Mouse (Mus musculus): ENCODE measurements around the gene Rnf146. TPM values are rescaled to one million over a fixed set of nuclear protein-coding genes. Genes with fewer than 3 reads are reported as not detected.
"Not testable (repeated sequence)": the region's sequence is repeated elsewhere in the genome, so short reads cannot be mapped to it uniquely, and the experiment has no call there.

The Rnf146 gene
- 63.0 and 70.3 TPM in 2 replicates for polyA plus RNA-seq (2016; fragmentation: Nextera tagmentation; extraction: Ambion mirVana)

DNA sequence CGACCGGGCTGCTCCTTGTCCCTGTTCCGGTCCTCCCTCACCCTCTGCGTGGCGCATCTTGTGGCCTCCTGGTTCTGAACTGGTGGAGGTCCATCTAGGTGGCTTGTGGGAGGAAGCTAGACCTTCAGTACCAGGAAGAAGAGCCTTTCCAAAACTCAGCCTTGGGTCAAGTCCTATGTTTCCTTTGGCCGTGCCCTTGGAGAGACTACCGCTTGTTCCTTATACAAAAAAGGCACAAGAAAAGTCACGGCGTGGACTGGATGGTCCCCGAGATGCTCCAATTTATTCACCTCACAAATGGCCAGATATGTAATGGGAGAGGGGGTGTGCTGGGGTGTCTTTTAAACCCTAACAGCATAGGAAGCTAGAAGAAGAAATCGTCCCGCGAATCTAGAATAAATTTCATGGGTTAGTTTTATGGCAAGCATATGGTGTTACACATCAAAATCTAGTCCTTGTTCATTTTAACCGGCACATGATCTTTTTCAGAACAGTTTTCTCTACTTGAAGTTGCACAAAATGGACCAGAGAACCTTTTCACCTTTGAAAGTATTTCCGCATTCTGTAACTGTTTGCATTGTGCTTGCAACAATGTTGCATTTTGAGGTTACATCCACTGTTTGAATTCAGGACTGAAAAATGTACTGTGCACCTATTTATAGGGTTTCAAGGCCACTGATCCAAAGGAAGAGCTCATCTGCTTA, at the start of gene Rnf146:
Rnf146 (minus strand) TSS at position 246 of the 704 bp plus-strand sequence.
- peak within 1 kb of the TSS; percentile 97 for H3K9ac ChIP-seq
- H3K9me3 ChIP-seq, result no peaks in the 10 kb centered on the region
- ATAC-seq (ENCODE audit: low FRiP score), result no peak
- WGBS, result 10% methylated on average over 15 of the region's 15 CpGs
- no peaks in the 10 kb centered on the region for H3K27me3 ChIP-seq
- peak within 1 kb of the TSS; percentile 61 for H3K4me2 ChIP-seq
- H3K27ac ChIP-seq, result peak within 1 kb of the TSS; percentile 99
- no peaks in the 10 kb centered on the region for H3K36me3 ChIP-seq (replicated peaks)
- peaks cover 14% of the 10 kb centered on the region for H3K4me1 ChIP-seq
- H3K4me3 ChIP-seq (replicated peaks), result peak within 1 kb of the TSS; percentile 92

DNA sequence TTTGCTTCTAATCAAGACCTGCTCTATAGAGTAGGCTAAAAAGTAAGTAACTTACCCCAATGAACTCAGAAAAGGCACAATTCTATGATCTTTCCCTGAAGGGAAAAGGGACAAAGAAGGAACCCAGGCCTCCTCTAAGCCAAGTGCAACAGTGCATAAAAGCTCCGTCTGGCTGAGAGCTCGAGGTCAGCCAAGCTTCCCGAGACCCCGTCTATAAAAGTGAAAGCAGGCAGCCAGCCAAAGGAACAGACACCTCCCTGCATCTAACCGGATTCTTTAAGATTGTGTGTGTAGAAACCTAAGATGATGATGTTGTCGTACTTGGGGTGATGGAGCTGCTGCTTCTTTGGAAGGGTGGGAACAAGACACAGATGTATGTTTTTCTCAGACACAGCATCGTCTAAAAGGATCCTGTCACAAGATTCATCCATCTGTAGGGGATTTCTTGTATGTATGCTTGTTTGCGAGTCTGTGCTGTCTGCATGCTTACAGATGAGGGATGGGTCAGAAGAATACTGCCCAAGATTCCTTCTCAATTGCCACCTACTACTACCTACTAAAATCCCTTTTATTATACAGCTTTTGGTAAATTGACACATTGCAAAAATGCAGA, 40.5 kb upstream of the Rnf146 start:
- no peaks in the 10 kb centered on the region for H3K27me3 ChIP-seq
- no peaks in the 10 kb centered on the region for H3K36me3 ChIP-seq (replicated peaks)
- H3K4me3 ChIP-seq (replicated peaks), result no peak overlapping the region
- WGBS, result 51% methylated on average over 8 of the region's 8 CpGs
- H3K9ac ChIP-seq, result no peak overlapping the region
- no peak overlapping the region for H3K4me2 ChIP-seq
- H3K27ac ChIP-seq, result no peak overlapping the region
- ATAC-seq (ENCODE audit: low FRiP score), result no peak
- no peaks in the 10 kb centered on the region for H3K9me3 ChIP-seq
- H3K4me1 ChIP-seq, result no peaks in the 10 kb centered on the region

DNA sequence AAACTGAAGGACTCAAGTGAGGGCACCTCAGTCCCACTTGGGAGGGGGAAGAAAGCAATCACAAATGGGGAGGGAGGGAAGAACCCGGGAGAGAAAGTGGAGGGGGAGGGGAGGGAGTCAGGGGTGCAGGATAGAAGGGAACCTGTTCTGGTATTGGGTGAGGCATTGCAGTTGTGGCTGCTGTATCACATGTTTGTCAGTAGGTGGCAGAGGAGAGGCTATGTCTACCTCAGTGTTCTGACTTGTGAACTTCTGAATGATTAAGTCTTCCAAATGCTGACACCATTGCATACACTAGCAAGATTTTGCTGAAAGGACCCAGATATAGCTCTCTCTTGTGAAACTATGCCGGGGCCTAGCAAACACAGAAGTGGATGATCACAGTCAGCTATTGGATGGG, 32.6 kb upstream of the Rnf146 start:
- H3K4me3 ChIP-seq (replicated peaks); H3K36me3 ChIP-seq (replicated peaks); H3K27ac ChIP-seq; H3K4me2 ChIP-seq; H3K27me3 ChIP-seq; H3K4me1 ChIP-seq; ATAC-seq (ENCODE audit: low FRiP score); H3K9me3 ChIP-seq; H3K9ac ChIP-seq: not testable (repeated sequence)
- 67% methylated on average over 2 of the region's 2 CpGs for WGBS

DNA sequence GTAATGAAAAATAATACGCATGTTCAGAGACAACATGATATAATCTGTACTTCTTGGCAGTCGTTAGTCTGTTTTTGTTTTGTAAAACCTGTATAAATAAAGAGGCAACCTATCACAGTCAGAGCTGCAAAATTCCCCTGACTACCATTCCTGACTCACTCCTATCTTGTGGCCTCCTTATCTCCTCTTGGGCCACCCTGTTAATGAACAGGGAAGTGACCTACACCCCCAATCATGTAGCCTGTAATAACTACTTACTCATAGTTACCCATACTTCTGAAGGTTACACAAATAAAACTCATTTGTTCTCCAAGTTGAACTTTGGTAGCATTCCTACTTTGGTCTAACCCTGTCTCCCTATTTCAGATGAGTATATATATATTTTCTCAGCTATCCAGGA, 19.3 kb upstream of the Rnf146 start:
- no peak overlapping the region for H3K27ac ChIP-seq
- H3K4me2 ChIP-seq, result no peak overlapping the region
- no peaks in the 10 kb centered on the region for H3K4me1 ChIP-seq
- H3K9ac ChIP-seq, result no peak overlapping the region
- H3K36me3 ChIP-seq (replicated peaks), result no peaks in the 10 kb centered on the region
- H3K9me3 ChIP-seq, result no peaks in the 10 kb centered on the region
- WGBS, result 93% methylated on average over 2 of the region's 2 CpGs
- H3K4me3 ChIP-seq (replicated peaks), result no peak overlapping the region
- no peak for ATAC-seq (ENCODE audit: low FRiP score)
- no peaks in the 10 kb centered on the region for H3K27me3 ChIP-seq

DNA sequence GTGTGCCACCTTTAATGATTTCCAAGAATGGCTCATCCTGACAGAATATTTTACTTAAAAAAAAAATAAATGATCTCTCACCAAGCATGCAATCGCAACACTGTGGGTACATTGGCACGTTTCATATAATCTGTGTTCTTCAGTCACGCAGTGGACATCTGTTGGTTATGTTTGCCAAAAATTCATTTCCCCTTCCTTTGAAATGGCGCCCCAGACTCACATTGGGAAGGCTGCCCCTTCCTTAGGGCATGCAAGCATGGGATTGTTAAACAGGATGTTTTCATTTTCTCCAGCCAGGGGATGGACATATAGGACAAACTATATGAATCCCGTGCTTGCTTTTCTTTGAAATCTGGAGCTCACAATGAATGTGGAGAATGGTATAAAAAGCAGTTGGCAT, 11.8 kb upstream of the Rnf146 start:
- Histone ChIP-seq H3K36me3 (replicated peaks) (no peaks in the 10 kb centered on the region), H3K27me3 (no peaks in the 10 kb centered on the region), H3K9me3 (no peaks in the 10 kb centered on the region), H3K27ac (no peak overlapping the region), H3K4me1 (no peaks in the 10 kb centered on the region), H3K4me3 (replicated peaks) (no peak overlapping the region), H3K4me2 (no peak overlapping the region), H3K9ac (no peak overlapping the region)
- ATAC-seq (ENCODE audit: low FRiP score), result no peak
- 87% methylated on average over 5 of the region's 5 CpGs for WGBS

DNA sequence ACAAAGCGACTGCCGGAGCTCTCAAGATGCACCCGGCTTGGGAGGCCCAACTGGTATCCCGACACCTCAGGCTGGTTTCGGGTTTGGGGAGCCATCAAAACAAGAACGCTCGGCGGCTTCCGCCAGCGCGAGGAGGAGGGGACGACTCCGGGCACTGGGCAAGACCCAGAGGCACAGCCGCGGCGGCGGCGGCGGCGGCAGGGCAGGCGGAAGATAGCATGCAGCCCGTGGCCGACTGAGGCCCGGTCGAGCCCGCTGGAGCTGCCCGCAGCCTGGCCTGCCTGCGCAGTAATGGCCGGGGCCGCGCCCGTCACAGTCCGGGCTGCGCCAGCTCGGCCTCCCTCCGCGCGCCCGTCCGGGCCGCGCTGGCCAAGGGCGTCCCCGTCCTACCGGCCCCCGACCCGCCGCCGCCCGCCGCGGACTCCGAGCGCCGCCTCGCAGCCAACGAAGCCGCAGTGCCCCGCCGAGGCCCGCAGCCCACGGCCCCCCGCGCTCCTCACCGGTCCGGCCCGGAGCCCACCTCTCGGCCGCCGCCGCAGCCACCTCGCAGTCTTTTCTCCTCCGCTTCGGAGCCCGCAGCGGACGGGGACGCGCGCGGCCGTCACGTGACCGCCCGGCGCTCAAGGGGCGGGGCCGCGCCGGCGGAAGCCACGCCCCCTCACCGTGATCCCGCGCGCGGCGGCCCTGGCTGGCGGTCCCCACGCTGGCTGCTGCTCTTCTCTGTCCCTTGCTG, 612 bp downstream of the Rnf146 start:
- no peaks in the 10 kb centered on the region for H3K36me3 ChIP-seq (replicated peaks)
- no peaks in the 10 kb centered on the region for H3K27me3 ChIP-seq
- H3K4me1 ChIP-seq, result peaks cover 20% of the 10 kb centered on the region
- no peaks in the 10 kb centered on the region for H3K9me3 ChIP-seq
- peak; percentile 97 for ATAC-seq (ENCODE audit: low FRiP score)
- H3K4me2 ChIP-seq, result peak overlapping the region; percentile 61
- H3K4me3 ChIP-seq (replicated peaks), result peak overlapping the region; percentile 92
- peak overlapping the region; percentile 97 for H3K9ac ChIP-seq
- under 1% methylated on average over 47 of the region's 100 CpGs for WGBS
- peak overlapping the region; percentile 99 for H3K27ac ChIP-seq

DNA sequence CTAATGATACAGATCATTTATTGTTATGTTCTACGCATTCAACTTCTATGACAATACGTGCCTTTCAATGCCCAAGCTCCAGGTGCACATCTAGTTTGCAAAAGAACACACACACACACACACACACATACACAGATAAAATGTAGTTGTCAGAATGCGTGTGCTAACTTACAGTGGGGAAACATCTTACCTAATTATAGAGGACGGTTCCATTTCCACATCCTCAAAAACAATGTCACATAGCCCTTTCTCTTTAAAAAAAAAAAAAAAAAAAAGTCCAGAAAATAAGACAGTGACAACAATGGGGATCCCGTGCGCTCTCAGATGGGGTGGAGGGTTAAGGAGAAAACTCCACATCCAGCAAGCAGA, 1.2 kb downstream of the Rnf146 start:
- Histone ChIP-seq H3K9ac (peak overlapping the region; percentile 97), H3K36me3 (replicated peaks) (no peaks in the 10 kb centered on the region), H3K4me2 (peak overlapping the region; percentile 61), H3K4me1 (peaks cover 22% of the 10 kb centered on the region), H3K27me3 (no peaks in the 10 kb centered on the region), H3K27ac (peak overlapping the region; percentile 99), H3K4me3 (replicated peaks) (peak overlapping the region; percentile 92), H3K9me3 (no peaks in the 10 kb centered on the region)
- 2% methylated on average over 6 of the region's 6 CpGs for WGBS
- no peak for ATAC-seq (ENCODE audit: low FRiP score)

DNA sequence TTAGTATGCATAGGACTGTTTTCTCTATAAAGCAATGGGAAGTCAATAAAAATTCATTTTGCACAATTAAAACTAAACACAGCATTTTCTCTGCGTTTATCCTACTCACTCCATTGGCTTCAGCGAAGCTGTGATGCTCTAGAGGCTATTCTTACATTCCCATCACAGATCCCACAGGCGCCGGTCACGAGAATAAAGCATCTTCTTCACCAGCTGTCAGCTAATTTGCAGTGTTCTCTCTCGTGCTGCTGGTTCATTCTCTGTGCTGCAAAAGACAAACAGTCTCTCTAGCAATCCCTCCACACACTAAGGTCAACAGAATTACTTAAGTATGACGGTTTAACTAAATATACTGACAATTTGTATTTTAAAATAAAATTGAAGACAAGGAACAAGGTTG, 8.1 kb downstream of the Rnf146 start:
- Histone ChIP-seq H3K4me3 (replicated peaks) (no peak overlapping the region), H3K27ac (no peak overlapping the region), H3K27me3 (no peaks in the 10 kb centered on the region), H3K4me1 (peaks cover 15% of the 10 kb centered on the region), H3K36me3 (replicated peaks) (peaks cover 18% of the 10 kb centered on the region), H3K4me2 (no peak overlapping the region), H3K9ac (no peak overlapping the region), H3K9me3 (no peaks in the 10 kb centered on the region)
- no peak for ATAC-seq (ENCODE audit: low FRiP score)
- 71% methylated on average over 7 of the region's 7 CpGs for WGBS

DNA sequence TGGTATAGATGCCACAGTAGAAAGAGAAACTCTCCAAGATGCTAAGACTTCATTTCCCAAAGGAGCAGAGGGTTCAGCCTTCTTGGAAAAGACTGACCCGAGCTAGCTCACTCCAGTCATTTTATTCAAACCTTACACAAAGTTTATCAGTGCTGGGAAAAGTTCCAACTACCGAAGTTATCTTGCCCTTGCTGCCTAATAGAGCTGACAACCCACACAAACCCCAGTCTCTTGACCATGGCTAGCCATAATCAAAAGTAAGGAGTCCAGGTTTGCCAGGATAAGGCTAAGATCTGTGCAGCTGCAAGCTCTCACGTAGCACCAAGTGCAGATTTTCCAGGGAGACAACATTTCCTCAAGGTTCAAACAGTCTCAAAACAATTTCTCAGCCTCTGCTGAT, 9.7 kb downstream of the Rnf146 start:
- no peak overlapping the region for H3K4me2 ChIP-seq
- no peak overlapping the region for H3K27ac ChIP-seq
- H3K4me3 ChIP-seq (replicated peaks), result no peak overlapping the region
- WGBS, result 92% methylated on average over 3 of the region's 3 CpGs
- H3K9me3 ChIP-seq, result no peaks in the 10 kb centered on the region
- no peak for ATAC-seq (ENCODE audit: low FRiP score)
- H3K9ac ChIP-seq, result no peak overlapping the region
- no peaks in the 10 kb centered on the region for H3K27me3 ChIP-seq
- H3K36me3 ChIP-seq (replicated peaks), result peaks cover 21% of the 10 kb centered on the region
- H3K4me1 ChIP-seq, result peaks cover 10% of the 10 kb centered on the region

DNA sequence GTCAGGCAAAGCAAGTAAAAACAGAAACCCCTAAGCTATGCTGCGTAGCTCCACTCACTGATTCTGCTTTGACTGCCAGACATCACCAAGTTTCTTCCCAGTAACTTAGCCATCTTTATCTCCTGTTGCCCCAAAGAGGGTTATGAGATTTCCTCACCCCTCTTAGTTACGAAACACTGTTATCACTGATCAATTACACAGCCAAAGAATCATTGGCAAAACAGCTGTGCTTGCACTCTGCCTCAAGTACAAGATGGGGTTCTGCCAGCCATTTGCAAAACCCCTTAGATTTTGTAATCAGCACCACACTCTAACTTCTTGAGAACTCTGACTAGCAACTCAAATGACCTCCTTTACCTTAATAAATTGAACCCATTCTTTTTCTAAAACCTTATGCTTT, 10.8 kb downstream of the Rnf146 start:
- no peak for ATAC-seq (ENCODE audit: low FRiP score)
- Histone ChIP-seq H3K9ac (no peak overlapping the region), H3K27ac (no peak overlapping the region), H3K4me3 (replicated peaks) (no peak overlapping the region), H3K4me1 (peaks cover under 1% of the 10 kb centered on the region; the same call in 1 of the 2 replicates), H3K9me3 (no peaks in the 10 kb centered on the region), H3K4me2 (no peak overlapping the region), H3K27me3 (no peaks in the 10 kb centered on the region), H3K36me3 (replicated peaks) (peaks cover 33% of the 10 kb centered on the region)
- whole genome bisulfite sequencing, result 90% methylated on average over 2 of the region's 2 CpGs

DNA sequence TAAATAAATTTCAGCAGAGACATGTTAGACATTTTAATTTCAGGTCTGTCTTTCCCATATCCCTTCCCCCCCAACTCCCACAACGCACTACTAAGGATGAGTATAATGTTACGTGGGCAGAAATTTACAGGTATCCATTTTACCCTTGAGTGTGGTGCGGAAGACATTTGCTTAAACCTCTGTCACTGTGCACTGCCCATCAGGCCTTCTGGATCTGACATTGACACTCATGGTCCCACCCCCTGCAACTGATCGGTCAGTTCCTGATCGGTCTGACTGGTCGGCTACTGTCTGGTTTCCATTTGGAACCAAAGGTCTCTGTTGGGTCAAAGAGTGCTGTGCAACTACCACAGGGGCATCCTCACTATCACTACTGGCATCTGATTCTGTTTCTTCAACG, 15.6 kb downstream of the Rnf146 start:
- 95% methylated on average over 7 of the region's 7 CpGs for WGBS
- H3K27ac ChIP-seq, result no peak overlapping the region
- H3K9me3 ChIP-seq, result no peaks in the 10 kb centered on the region
- H3K9ac ChIP-seq, result no peak overlapping the region
- H3K27me3 ChIP-seq, result no peaks in the 10 kb centered on the region
- ATAC-seq (ENCODE audit: low FRiP score), result 0 out of 2 replicates have a peak, but pooled peaks have one; percentile 11
- H3K4me1 ChIP-seq, result no peaks in the 10 kb centered on the region
- H3K4me2 ChIP-seq, result no peak overlapping the region
- H3K4me3 ChIP-seq (replicated peaks), result no peak overlapping the region
- H3K36me3 ChIP-seq (replicated peaks), result peaks cover 44% of the 10 kb centered on the region

DNA sequence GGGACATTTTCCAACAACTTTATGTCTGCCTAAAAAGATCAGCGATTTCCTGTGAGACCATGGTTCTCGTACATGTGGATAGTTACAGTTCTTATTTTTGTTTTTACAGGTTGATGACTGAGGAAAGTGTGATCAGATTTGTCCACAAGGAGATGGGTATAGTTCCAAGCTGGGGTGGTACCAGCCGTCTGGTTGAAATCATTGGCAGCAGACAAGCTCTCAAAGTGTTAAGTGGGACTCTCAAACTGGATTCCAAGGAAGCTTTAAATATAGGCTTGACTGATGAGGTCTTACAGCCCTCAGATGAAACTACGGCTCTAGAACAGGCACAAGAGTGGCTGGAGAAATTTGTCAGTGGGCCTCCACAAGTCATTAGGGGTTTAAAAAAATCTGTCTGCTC, 18.0 kb downstream of the Rnf146 start:
- H3K9me3 ChIP-seq, result no peaks in the 10 kb centered on the region
- H3K27ac ChIP-seq, result no peak overlapping the region
- peaks cover 33% of the 10 kb centered on the region for H3K36me3 ChIP-seq (replicated peaks)
- no peak overlapping the region for H3K4me2 ChIP-seq
- H3K4me1 ChIP-seq, result no peaks in the 10 kb centered on the region
- ATAC-seq (ENCODE audit: low FRiP score), result no peak
- 92% methylated on average over 4 of the region's 4 CpGs for WGBS
- no peaks in the 10 kb centered on the region for H3K27me3 ChIP-seq
- no peak overlapping the region for H3K9ac ChIP-seq
- no peak overlapping the region for H3K4me3 ChIP-seq (replicated peaks)
